Mouse (Mus musculus) liver, embryonic 16.5 days (tissue): ENCODE measurements around the gene Grap2. TPM values are rescaled to one million over a fixed set of nuclear protein-coding genes. Genes with fewer than 3 reads are reported as not detected.

Experiments used
- ATAC-seq: fragments of 200-750 bp; cut with Nextera tagmentation; 2 replicates; pipeline ENCODE4 v1.8.0; 2017; ENCODE audit warnings: low read depth, mild to moderate bottlenecking, moderate number of reproducible peaks, moderate library complexity
- H3K27ac ChIP-seq: fragments of 300-500 bp; sonication (generic); 2 replicates; pipeline ENCODE4 v1.5.1; 2014; ENCODE audit warnings: mild to moderate bottlenecking, low read length
- H3K27me3 ChIP-seq: fragments of 300-500 bp; sonication (generic); 2 replicates; pipeline ENCODE4 v1.6.1; 2014; ENCODE audit warnings: low read depth, low read length, mixed read lengths; ENCODE audit not compliant: control insufficient read depth, insufficient read depth
- H3K36me3 ChIP-seq: fragments of 300-500 bp; sonication (generic); 2 replicates; pipeline ENCODE4 v1.6.1; 2014; ENCODE audit warnings: mild to moderate bottlenecking; ENCODE audit not compliant: control insufficient read depth, insufficient read depth
- H3K4me1 ChIP-seq: fragments of 300-500 bp; sonication (generic); 2 replicates; pipeline ENCODE4 v1.6.1; 2014; ENCODE audit warnings: low read depth, low read length, mixed read lengths; ENCODE audit not compliant: control insufficient read depth
- H3K4me2 ChIP-seq: fragments of 300-500 bp; sonication (generic); 2 replicates; pipeline ENCODE4 v1.6.1; 2014; ENCODE audit warnings: low read depth, low read length, mixed read lengths
- H3K4me3 ChIP-seq: fragments of 300-500 bp; sonication (generic); 2 replicates; pipeline ENCODE4 v1.5.1; 2014; ENCODE audit warnings: low read depth, mild to moderate bottlenecking, low read length
- H3K9ac ChIP-seq: fragments of 300-500 bp; sonication (generic); 2 replicates; pipeline ENCODE4 v1.6.1; 2014; ENCODE audit warnings: low read depth, low read length
- H3K9me3 ChIP-seq: fragments of 300-500 bp; sonication (generic); replicated peaks from 2 replicates; pipeline ENCODE4 v1.6.1; 2016; ENCODE audit warnings: low read length; ENCODE audit not compliant: control insufficient read depth
- WGBS: fragments of 180-500 bp; shearing (Covaris S2); extraction: QIAGEN DNeasy Blood & Tissue Kit; methylation state at CpG from one replicate; pipeline ENCODE4 v1.1.7; 2014; ENCODE audit not compliant: insufficient replicate concordance; 5-methylcytosine and 5-hydroxymethylcytosine counted together
- polyA plus RNA-seq: library from polyadenylated mRNA; unstranded; fragments of >200 nt; fragmentation: Nextera tagmentation; extraction: Ambion mirVana; gene quantifications from 2 replicates; pipeline ENCODE4 v1.2.1, GENCODE M21; 2015

Gene Grap2
- polyA plus RNA-seq, 1 experiment from 2014 or later: 12.7 TPM

- no peak overlapping the region for H3K4me2 ChIP-seq
- H3K9me3 ChIP-seq: no peaks in the 10 kb centered on the region
- no peaks in the 10 kb centered on the region for H3K27me3 ChIP-seq
- H3K4me1 ChIP-seq: no peaks in the 10 kb centered on the region
- H3K9ac ChIP-seq: no peak overlapping the region
- no peak for ATAC-seq
- no peaks in the 10 kb centered on the region for H3K36me3 ChIP-seq
- 51% methylated on average over 8 of the region's 8 CpGs for WGBS
- no peak overlapping the region for H3K4me3 ChIP-seq
- no peak overlapping the region for H3K27ac ChIP-seq
Measured at GRCm38 (mm10) chr15:80653865-80654264, 81.5 kb downstream of the Grap2 start.

DNA sequence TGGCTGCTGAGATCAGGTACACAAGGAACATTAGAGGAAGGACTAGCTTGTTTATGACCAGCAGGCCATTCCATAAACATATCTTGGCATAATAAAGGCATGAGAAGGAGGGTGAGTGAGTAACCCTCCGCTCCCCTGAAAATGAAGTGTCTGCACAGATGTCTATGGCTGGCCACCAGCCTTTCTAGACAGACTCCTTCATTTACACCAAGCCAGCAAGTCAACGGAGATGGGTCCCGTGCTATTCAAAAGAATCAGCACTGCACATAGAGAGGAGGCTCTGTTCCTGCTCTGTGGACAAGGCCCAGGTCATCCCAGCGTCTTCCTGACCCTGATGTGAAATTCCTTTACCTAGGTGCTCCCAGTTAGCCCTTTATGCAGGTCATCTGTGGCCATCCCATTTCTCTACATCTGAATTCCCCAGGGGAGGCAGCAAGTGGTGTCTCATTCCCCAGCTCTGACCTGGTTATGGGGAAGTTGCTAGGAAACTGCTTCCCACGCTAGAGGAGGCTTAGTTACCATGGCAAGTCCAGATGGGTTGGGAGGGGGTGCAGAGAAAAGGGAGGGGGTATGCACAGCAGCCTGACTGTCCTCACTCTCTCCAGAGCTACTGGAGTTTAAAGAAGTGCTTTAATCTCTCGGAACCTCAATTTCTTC lies 86.5 kb downstream of the Grap2 start:
- H3K36me3 ChIP-seq: no peaks in the 10 kb centered on the region
- H3K27me3 ChIP-seq: no peaks in the 10 kb centered on the region
- no peaks in the 10 kb centered on the region for H3K9me3 ChIP-seq
- H3K4me3 ChIP-seq: no peak overlapping the region
- no peaks in the 10 kb centered on the region for H3K4me1 ChIP-seq
- no peak for ATAC-seq
- H3K9ac ChIP-seq: no peak overlapping the region
- H3K4me2 ChIP-seq: no peak overlapping the region
- H3K27ac ChIP-seq: no peak overlapping the region
- 53% methylated on average over 6 of the region's 6 CpGs for WGBS

- Histone ChIP-seq H3K4me1 (no peaks in the 10 kb centered on the region), H3K4me3 (no peak overlapping the region), H3K9ac (no peak overlapping the region), H3K27ac (no peak overlapping the region), H3K4me2 (no peak overlapping the region), H3K27me3 (no peaks in the 10 kb centered on the region), H3K36me3 (no peaks in the 10 kb centered on the region), H3K9me3 (no peaks in the 10 kb centered on the region)
- WGBS: 43% methylated on average over 4 of the region's 4 CpGs
- ATAC-seq: no peak
Measured at GRCm38 (mm10) chr15:80660963-80661362, 88.6 kb downstream of the Grap2 start.

GRCm38 (mm10) chr15:80664444-80664843 lies 92.0 kb downstream of the Grap2 start:
- H3K36me3 ChIP-seq: no peaks in the 10 kb centered on the region
- no peak overlapping the region for H3K4me3 ChIP-seq
- ATAC-seq: no peak
- no peaks in the 10 kb centered on the region for H3K4me1 ChIP-seq
- WGBS: 55% methylated on average over 4 of the region's 4 CpGs
- H3K9ac ChIP-seq: no peak overlapping the region
- H3K27me3 ChIP-seq: no peaks in the 10 kb centered on the region
- H3K9me3 ChIP-seq: no peaks in the 10 kb centered on the region
- H3K4me2 ChIP-seq: no peak overlapping the region
- no peak overlapping the region for H3K27ac ChIP-seq

GRCm38 (mm10) chr15:80671295-80672252 lies 99.2 kb downstream of the Grap2 start, which contains the start of gene Fam83f:
Gene Fam83f, plus strand, starts transcription at chr15:80671847.
- H3K27ac ChIP-seq: no peak within 1 kb of the TSS

DNA sequence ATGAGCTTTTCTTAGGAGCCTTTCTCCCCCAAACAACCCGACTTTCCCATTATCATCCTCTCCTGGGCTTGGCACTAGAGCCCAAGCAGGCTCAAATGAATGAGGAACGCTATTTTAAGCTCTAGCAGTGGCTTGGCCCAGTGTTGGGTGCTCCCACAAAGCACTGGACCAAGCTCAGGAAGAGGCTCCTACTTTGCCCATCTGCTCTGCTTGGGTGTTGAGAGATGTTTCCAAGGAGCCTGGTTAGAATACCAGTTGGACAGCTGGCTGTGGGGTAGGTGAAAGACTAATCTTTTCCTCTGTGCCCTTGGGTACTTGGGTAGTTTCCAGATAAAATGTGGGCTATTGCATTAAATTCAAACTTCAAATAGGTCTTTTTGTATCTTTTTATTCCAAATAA lies 100.4 kb downstream of the Grap2 start:
- peaks cover 25% of the 10 kb centered on the region for H3K27me3 ChIP-seq

More at GRCm38 (mm10) chr15:80671295-80672252, 99.2 kb downstream of the Grap2 start, which contains the start of gene Fam83f:
- H3K4me2 ChIP-seq: peak within 1 kb of the TSS; percentile 57
- 11% methylated on average over 80 of the region's 85 CpGs for WGBS
- H3K9me3 ChIP-seq: no peaks in the 10 kb centered on the region
- peaks cover 6% of the 10 kb centered on the region for H3K4me1 ChIP-seq
- no peaks in the 10 kb centered on the region for H3K36me3 ChIP-seq
- peaks cover 25% of the 10 kb centered on the region for H3K27me3 ChIP-seq
- H3K9ac ChIP-seq: peak within 1 kb of the TSS; percentile 32
- H3K4me3 ChIP-seq: peak within 1 kb of the TSS; percentile 53
- ATAC-seq: peak; percentile 64

GRCm38 (mm10) chr15:80673337-80674095 lies 101.1 kb downstream of the Grap2 start:
- no peak overlapping the region for H3K9ac ChIP-seq
- ATAC-seq: peak; percentile 33; the same call in 1 of the 2 replicates
- H3K27me3 ChIP-seq: peaks cover 25% of the 10 kb centered on the region
- no peak overlapping the region for H3K4me3 ChIP-seq
- 53% methylated on average over 4 of the region's 4 CpGs for WGBS
- peak overlapping the region; percentile 22; the same call in 1 of the 2 replicates for H3K27ac ChIP-seq
- H3K36me3 ChIP-seq: no peaks in the 10 kb centered on the region
- 0 out of 2 replicates have a peak overlapping the region, but pooled peaks have one; percentile 11 for H3K4me2 ChIP-seq
- peaks cover 6% of the 10 kb centered on the region for H3K4me1 ChIP-seq
- H3K9me3 ChIP-seq: no peaks in the 10 kb centered on the region

More for the DNA sequence above, 100.4 kb downstream of the Grap2 start:
- no peak for ATAC-seq
- no peak overlapping the region for H3K27ac ChIP-seq
- no peak overlapping the region for H3K9ac ChIP-seq
- H3K4me2 ChIP-seq: peak overlapping the region; percentile 57; the same call in 1 of the 2 replicates
- H3K36me3 ChIP-seq: no peaks in the 10 kb centered on the region
- WGBS: 49% methylated on average over 2 of the region's 2 CpGs
- no peaks in the 10 kb centered on the region for H3K9me3 ChIP-seq
- peaks cover 6% of the 10 kb centered on the region for H3K4me1 ChIP-seq
- no peak overlapping the region for H3K4me3 ChIP-seq

- H3K27me3 ChIP-seq: peaks cover 25% of the 10 kb centered on the region
- peak; percentile 57 for ATAC-seq
- peak overlapping the region; percentile 75 for H3K27ac ChIP-seq
- no peak overlapping the region for H3K9ac ChIP-seq
- peaks cover 9% of the 10 kb centered on the region for H3K4me1 ChIP-seq
- H3K9me3 ChIP-seq: no peaks in the 10 kb centered on the region
- H3K4me3 ChIP-seq: no peak overlapping the region
- H3K4me2 ChIP-seq: 0 out of 2 replicates have a peak overlapping the region, but pooled peaks have one; percentile 2
- WGBS: 47% methylated on average over 6 of the region's 6 CpGs
- no peaks in the 10 kb centered on the region for H3K36me3 ChIP-seq
Measured at GRCm38 (mm10) chr15:80674700-80675099, 102.3 kb downstream of the Grap2 start.
